Mouse (Mus musculus): Measurements from ENCODE around the gene Mrps34. TPM values are rescaled to one million over a fixed set of nuclear protein-coding genes. Genes with fewer than 3 reads are reported as not detected.

The Mrps34 gene
- total RNA-seq, 4 experiments from 2014 or later, result 88.8 to 125 (median 109) TPM

DNA sequence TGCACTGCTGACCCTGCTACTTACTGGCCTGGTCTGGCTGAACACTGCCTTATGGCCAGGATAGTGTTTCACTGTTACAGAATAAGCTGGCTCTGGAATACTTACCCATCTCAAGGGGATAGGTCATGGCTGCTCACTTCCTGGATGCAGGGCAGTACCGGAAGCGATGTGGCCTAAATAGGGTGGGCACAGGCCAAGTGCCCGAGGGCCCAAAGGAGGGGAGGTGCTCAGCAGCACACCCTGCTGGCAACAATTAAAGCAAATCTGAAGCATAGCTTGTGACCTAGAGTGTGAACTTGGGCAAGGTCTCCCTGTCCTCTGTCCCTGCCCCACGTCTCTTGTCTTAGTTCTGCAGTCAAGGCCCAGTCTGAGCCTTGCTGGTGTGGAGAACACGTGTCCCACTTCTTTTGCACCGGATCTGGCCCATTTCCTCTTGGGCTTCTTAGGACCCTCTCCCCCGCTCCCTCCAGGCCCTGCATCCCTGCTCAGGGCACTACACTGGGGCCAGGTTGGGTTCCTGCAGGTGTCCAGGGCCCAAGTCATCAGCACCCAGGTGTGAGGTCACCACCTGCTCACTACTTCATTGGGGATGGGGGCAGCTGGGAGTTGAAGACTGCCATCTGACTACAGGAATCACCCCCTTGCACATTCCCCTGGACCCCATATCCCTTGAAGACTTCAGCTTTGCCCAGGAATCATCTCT is 13.0 kb upstream of the Mrps34 start:
- DNase-seq (ENCODE audit: low spot score), result no peak

DNA sequence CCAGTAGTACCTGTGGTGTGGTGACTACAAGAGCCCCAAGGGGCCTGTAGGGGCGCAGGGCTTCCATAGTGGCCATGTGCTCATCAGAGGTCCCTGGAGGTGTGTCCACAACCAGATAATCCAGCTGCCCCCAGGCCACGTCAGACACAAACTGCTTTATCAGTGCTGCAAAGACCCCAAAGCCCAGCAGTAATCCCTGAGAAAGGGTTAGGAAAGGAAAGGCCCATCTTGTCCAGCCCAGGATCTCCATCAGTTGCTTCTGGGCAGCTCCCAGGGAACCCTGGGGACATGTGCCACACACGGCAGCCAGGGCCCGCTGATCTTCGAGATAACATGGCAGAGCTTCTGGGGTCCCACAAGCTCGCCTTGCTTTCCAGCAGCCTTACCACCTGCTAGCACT is 10.5 kb upstream of the Mrps34 start:
- no peak for DNase-seq (ENCODE audit: low spot score)

DNA sequence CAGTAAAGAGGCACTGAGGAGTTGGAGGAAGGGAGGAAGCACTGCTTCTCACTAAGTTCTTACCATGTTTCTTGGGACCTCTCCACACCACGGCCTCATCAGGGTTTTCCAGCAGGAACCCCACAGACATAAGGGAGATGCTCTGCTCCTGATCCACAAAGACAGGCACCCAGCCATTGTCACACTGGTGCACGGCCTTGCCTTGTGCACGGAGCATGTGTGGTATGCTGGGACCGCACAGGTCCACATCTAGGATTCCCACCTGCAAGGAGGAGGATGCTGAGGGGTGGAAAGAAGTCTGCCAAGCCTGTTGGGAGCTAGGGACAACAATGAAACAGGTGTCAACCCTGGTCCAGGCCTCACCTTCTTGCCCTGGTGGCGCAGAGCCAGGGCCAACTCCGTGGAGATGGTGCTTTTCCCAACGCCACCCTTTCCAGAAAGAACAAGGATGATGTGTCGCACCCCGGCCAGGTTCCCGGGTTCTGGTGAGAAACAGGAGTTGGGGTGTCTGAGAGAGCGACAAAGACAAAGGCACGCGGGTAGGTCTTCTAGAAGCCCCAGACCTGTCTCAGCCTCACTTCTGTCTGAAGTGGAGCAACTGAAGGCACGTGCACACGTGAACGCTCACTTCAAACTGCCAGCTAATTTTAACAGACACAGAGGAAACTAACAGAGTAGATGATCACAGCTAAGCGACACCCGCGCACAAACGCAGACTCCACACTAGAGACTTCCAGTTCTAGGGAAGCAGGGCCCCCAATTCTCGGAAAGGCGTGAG is 9.4 kb upstream of the Mrps34 start:
- no peak for DNase-seq (ENCODE audit: low spot score)

DNA sequence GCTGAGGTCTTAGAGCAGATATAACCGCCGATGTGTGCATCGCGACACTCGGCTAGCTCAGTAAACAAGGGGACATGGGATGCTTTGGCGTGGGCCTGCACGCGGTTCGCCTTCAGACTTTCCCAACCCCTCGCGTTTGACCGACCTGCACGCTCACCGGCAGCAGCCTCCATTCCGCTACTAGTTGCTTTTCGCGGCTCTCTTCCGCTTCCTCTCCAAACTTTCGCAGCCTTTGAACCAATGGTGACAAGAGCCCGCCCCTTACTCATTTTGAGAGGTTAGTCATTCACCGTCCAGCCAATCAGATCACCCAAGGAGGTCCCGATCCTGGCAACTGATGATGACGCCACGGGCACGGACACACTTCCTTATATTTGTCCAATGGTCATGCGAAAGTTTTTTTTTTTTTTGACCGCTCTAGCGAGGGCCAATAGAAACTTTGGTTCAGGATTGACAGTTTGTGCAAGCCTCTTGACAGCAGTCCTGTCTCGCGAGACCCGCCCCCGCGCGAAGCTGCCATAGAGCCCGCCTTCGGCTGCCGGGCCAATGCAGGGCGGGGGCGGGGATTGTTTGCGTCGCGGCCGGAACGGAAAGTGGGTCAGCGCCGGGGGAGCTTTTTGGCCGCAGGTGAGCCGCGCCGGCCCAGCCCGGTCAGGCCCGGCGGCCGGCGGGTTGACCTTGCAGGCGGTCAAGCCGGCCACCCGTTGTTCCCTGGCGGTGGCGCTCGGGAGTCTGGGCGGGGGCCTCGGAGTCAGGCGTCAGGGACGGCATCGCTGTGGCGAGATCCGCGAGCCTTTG is 8.6 kb upstream of the Mrps34 start, which contains the start of the genes Nubp2 and Spsb3:
TSS of gene Nubp2 (minus strand) at position 216 of the 798 bp plus-strand sequence.
TSS of gene Spsb3 (plus strand) at position 510 of the 798 bp plus-strand sequence.
- DNase-seq (ENCODE audit: low spot score), result peak; percentile 99

DNA sequence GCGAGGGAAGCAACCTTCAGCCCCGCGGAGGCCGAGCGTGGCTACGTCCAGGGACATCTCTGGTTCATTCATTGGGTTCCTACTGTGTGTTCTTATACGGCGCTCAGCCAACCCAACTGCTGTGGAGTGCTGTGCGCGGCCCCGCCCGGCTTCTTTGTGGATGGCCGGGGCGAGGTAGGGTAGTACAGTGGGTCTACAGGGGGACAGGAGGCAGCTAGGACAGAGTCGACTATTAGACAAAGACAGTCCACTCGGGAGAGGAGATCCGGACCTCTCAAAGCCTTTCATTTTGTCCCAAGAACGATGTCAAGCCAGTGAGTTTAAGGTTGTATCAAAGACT is 8.0 kb upstream of the Mrps34 start:
- no peak for DNase-seq (ENCODE audit: low spot score)

DNA sequence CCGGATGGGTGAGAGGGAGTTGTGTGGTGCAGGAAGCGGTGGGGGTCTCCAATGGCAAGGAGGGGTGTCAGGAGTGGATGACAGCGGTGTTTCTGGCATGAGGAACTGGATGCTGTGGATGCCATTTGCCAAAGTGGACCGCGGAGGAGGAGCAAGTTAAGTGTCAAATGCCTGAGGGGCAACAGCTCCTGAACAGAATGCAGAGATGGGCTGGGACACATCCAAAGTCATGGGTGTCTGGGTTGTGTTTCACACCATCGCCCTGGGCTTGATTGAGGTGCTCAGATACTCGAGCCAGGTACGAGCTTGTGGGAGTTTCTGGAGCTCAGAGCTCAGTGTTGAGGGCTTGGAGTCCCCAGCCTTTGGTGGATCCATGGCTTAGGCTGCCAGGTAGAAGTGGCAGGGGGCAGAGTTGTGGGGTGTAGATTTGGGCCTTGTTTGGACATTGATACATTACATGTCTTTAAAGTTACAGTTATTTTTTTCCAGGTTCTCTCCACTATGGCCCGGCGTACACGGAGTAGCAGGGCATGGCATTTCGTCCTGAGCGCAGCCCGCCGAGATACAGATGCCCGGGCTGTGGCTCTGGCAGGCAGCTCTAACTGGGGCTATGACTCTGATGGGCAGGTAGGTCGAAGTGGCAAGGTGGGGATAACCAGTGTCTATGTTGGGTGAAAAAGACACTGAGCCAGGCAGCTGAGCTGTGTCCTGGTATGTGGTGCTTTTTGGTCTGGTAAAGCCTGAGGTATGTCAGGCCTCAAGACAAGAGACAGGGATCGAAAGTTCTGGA is 7.4 kb upstream of the Mrps34 start:
- DNase-seq (ENCODE audit: low spot score), result no peak

DNA sequence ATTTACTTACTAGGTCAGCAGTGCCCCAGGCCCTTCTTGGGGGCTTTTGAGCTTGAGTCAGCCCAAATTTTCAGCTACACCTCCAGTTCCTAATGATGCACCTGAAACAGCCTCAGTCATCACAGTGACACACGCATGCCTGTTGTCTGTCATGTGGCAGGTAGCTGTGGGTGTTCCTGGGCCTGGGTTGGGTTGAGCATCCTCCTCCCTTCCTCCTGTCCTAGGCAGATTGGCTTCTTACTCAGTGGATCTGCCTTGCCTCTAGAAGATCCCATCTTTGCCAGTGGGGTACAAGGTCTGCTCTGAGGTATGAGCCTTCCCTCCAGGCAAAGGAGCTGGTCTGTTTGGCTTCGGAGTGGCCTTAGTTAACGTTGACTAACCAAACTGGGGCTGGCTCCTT is 6.1 kb upstream of the Mrps34 start:
- no peak for DNase-seq (ENCODE audit: low spot score)

DNA sequence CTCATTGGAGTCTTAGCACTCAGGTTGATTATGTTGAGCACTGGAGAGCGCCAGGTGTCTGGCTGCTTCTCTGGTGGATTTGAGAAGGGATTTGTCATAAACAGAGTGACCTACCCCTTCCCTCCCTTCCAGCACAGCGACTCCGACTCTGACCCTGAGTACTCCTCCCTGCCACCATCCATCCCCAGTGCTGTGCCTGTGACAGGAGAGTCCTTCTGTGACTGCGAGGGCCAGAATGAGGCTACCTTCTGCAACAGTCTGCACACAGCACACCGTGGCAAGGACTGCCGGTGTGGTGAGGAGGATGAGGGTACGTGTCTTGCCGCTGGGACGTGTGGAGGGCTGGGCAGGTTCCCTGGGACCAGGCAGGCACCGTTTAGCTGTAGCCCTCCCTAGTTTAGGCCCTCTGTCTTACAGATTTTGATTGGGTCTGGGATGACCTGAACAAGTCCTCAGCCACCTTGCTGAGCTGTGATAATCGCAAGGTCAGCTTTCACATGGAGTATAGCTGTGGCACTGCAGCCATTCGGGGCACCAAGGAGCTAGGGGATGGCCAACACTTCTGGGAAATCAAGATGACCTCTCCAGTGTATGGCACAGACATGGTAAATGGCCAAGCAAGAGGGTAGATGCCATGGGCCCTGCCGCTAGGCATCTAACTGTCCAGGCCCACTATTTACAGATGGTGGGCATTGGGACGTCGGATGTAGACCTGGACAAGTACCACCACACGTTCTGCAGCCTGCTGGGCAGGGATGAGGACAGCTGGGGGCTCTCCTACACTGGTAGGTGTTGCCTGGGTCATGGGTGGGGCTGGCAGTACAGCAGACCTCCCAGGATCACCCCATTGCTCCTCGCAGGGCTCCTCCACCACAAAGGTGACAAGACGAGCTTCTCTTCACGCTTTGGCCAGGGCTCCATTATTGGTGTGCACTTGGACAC is 4.5 kb upstream of the Mrps34 start:
- no peak for DNase-seq (ENCODE audit: low spot score)

DNA sequence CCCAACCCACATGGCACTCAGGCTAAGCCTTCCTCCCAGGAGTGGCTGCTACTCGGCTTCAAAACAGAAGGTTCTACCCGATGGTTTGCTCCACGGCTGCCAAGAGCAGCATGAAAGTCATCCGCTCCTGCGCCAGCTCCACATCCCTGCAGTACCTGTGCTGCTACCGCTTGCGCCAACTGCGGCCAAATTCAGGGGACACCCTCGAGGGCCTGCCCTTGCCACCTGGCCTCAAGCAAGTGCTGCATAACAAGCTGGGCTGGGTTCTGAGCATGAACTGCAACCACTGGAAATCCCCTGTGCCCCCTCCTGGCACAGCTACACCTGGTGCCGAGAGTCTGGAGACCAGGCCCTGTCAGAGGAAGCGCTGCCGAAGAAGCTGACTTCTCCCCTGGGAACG is 3.6 kb upstream of the Mrps34 start:
- DNase-seq (ENCODE audit: low spot score), result no peak

DNA sequence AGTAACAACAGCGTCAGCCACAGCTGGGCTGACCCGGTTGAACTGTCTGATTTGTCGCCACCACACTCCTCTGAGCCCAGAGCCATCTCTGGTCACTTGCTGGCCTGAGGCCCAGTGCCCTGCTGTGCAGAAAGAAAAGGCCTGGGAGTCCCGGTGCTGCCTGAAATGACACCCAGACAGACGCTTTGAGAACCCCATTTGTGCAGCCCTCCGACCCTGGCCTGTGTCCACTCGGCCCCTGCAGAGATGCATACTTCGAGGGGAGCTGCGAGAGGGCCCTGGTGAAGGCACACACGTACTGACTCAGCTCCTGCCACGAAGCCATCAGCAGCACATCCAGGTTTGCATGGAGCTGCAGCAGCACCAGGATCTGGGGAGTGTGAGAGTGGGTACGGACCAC is 2.1 kb upstream of the Mrps34 start:
- DNase-seq (ENCODE audit: low spot score), result no peak

DNA sequence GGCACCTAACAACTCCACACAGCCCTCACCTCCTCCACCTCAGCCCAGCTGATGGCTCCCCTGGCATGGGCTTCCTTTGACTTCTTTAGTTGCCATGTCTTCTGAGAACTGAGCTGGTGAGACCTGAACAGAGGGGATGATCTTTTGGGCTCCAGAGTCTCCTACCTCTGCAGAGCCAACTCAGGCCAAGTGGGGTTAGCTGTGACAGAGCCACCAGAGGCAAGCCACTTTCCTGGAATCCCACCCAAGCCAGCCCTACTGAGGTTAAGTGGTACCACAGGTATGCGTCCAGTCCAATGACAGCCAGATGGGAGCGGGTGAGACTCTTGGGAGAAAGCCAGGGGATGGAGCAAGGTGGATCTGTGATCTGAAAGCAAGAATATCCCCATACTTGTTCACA is 1.6 kb upstream of the Mrps34 start:
- no peak for DNase-seq (ENCODE audit: low spot score)

DNA sequence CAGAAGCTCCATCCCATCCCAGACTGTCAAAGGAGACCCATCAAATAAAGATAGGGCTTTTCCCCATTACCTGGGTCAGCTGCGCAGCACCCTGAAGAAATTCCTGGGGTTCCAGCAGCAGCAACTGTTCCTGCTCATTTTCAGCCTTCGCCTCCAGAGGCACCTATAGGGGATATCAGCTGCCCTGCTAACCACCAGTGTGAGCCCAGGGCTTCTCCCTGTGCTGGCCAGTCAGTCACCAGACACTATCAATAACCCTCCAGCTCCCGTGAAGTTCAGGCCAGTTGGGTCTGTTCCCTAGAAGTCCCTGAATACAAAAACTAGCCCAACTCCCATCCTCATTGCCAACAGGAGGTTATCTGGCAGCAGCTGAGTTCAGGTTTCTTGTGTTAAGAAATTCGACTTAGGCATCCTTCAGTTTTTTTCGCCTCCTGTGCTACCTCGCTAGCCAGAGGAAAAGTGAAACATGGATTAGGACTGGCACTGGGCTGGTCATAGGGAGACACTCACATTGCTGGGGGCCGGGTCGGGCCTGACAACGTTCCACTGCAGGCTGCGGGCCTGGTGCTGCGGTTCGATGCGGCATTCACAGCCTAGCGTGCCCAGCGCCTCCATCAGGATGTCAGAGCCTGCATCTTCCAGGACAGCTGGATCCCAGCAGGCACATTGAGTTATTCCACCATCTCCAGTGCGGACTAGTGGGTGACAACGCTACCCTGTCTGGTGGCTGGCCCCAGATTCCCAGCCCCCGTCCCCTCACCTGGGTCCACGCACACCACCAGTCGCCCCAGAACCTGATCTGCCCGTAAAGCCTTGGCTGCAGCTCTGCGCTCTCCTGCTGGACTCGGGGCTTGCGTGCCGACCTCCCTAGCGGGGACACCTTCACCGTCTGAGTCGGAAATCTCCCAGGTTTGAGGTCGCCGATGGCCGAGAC is 588 bp upstream of the Mrps34 start:
- no peak for DNase-seq (ENCODE audit: low spot score)

DNA sequence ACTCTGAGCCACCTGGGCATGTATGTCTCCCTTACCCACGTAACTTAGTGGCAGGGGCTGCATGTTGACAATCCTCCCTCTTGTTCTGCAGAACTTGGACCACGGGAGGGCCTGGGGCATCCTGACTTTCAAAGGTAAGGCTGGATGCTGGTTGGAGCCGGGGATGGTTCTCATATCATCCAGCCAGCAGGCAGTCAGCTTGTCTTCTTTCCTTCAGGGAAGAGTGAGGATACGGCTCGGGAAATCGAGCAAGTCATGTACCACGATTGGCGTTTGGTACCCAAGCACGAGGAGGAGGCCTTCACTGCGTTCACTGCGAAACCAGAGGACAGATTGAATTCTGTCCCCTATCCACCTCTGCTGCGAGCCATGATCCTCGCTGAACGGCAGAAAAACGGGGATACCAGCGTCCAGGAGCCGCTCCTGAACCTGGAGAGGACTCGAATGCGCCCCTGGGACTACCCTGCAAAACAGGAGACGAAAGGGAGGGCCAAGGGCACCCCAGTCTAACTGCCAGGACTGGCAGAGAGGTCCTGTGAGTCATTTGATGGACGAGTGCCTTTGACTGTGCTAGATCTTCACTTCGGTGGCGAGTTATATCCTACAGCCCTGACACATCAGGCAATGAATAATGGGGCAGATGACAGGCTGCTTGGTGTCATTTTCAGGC is 790 bp downstream of the Mrps34 start:
- no peak for DNase-seq (ENCODE audit: low spot score)

DNA sequence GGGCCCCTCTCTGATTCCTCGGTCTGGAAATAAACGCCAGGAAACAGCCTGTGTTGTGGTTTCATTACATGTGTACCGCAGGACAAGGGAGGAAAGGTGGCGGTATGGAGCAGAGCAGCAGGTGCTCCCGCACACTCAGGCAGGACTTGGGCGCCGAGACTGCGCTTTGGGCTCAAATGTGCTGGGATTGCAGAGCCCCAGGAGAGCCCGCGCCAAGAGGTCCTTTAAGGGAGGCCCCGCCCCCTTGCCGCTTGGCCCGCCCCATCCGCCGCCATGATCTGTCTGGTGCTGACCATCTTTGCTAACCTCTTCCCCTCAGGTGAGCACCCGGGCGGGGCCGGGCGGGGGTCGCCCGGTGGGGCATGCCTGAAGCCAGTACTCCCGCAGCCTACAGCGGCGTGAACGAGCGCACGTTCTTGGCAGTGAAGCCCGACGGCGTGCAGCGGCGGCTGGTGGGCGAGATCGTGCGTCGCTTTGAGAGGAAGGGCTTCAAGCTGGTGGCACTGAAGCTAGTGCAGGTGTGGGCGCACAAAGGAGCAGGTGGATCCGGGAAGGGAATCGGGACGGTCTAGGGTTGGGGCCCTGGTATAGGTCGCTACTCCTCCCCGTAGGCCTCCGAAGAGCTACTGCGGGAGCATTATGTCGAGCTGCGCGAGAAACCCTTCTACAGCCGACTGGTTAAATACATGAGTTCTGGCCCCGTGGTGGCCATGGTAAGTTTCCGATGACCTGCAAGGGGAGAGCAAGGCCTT is 1.5 kb downstream of the Mrps34 start, which contains the start of gene Nme3:
TSS of gene Nme3 (plus strand) at position 260 of the 752 bp plus-strand sequence.
- DNase-seq (ENCODE audit: low spot score), result peak; percentile 65

DNA sequence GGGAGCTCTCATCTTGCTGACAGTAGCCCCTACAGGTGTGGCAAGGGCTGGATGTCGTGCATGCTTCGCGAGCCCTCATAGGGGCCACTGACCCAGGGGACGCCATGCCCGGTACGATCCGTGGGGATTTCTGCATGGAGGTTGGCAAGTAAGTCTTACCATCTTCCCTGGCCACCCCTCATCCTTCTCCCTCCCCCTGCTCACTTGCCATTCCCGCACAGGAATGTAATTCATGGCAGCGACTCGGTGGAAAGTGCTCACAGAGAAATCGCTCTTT is 2.0 kb downstream of the Mrps34 start:
- DNase-seq (ENCODE audit: low spot score), result no peak

DNA sequence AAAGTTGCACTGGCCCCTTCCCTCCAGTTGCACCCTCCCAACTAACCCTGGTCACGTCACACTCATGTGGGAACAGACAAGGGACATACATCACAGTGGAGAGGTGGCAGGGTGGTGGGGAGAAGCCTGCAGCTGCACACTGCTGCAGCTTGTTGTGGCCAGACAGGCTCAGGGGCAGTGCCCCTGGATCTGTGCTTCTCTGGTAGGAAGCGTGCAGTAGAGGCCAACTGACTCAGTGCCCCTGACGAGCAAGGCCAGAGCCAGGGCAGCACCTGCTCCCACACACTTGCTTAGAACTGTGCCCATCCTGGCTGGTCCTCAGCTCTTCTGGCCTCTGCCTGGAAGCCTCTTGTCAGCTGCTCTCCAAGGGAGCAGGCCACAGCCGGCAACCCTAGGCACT is 2.7 kb downstream of the Mrps34 start:
- DNase-seq (ENCODE audit: low spot score), result no peak

DNA sequence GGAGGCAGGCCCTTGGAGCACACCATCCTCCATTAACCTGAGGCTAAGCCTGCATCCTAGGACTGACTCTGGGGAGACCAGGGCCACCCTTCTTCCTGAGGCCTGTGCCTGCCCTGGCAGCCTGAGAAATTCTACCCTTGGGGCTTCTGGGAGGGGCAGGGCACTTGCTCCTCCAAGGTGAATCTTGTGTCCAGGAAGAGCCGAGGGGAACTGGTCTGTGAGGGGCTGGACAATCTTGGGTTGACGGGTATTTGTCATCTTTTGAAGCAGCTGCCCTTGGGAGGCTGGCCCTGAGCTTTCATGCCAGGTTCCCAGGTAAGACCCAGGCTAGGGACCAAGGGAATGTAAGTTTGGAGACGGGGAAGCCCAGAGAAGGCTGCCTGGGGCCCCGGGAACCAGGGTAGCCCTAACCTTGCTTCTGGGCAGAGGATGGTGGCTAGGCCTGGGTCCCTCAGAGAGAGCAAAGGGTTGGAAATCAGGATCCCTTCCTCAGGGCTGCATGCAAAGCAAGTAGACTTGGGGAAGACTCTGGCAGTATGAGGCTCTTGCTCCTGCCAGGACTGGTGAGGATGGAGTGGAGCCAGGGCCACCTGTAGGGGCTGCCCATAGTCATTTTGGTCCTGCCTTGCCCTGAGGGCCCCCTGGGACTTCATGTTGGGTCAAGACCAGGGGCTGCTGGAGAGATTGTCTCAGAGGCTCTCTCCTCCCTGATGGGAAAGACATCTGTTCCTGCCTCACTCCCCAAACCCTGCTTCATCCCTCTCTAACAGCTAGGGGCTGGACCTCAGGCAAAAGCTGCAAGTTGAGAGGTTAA is 3.3 kb downstream of the Mrps34 start:
- no peak for DNase-seq (ENCODE audit: low spot score)

Measured in heart, adult 8-10 months (tissue).